Mouse (Mus musculus): ENCODE measurements around the gene Rfwd3.
"Not testable (repeated sequence)": the region's sequence is repeated elsewhere in the genome, so short reads cannot be mapped to it uniquely, and the experiment has no call there.

Gene Rfwd3

GRCm38 (mm10) chr8:111285603-111286002 is 14.4 kb downstream of the Rfwd3 start:
- DNase-seq (ENCODE audit: low spot score): no peak

DNA sequence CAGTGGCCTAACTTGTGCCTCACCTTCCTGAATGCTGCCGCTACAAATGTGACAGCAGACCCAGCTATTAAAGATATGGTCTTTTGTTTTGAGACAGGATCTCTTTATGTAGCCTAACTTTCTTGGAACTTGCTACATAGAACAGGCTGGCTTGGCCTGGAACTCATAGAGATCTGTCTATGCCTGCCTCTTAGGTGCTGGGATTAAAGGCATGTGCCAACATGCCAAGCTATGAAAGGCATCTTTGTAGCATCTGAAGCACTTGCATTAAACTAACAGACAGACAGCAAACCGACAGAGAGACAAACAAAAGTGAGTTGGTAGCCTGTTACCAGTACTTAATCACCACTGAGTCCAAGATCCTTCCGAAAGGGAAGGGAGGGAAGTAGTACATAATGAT is 17.9 kb downstream of the Rfwd3 start:
- DNase-seq (ENCODE audit: low spot score): no peak

GRCm38 (mm10) chr8:111268277-111268676 is 31.7 kb downstream of the Rfwd3 start:
- DNase-seq (ENCODE audit: low spot score): no peak

DNA sequence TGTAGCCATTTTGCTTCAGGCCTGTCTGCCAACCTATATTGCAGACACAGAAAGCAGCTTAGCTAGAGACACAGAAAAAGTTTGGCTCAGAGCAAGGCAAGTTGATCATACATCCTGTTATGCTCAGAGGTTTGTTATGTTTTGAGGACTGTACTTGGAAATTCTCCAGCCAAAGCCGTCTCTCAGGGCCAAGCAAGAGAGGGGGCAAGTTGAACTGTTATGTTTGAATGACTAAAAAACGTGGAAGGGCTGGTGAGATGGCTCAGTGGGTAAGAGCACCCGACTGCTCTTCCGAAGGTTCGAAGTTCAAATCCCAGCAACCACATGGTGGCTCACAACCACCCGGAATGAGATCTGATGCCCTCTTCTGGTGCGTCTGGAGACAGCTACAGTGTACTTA is 33.9 kb downstream of the Rfwd3 start:
- not testable (repeated sequence) for DNase-seq (ENCODE audit: low spot score)

- DNase-seq (ENCODE audit: low spot score): no peak
Observed at GRCm38 (mm10) chr8:111264693-111265220, 35.3 kb downstream of the Rfwd3 start.

GRCm38 (mm10) chr8:111261981-111262381 is 38.0 kb downstream of the Rfwd3 start:
- DNase-seq (ENCODE audit: low spot score): no peak

- DNase-seq (ENCODE audit: low spot score): no peak
Observed at GRCm38 (mm10) chr8:111260251-111260650, 39.8 kb downstream of the Rfwd3 start.

DNA sequence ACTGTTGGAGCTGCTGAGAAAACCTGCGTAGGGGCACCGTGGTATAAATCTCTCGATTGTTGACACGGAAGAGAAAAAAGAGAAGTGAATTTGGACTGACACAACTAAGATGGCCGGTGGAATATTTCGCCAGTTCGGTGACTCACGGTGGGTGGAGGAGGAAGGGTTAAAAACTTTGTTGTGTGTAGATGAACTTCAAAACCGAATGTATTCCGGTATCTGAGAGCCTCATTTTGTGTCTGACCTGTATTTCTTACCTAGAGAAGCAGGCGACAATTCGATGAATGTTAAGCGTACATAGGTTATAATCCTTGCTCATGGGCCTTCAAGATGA is 40.6 kb downstream of the Rfwd3 start:
- no peak for DNase-seq (ENCODE audit: low spot score)

DNA sequence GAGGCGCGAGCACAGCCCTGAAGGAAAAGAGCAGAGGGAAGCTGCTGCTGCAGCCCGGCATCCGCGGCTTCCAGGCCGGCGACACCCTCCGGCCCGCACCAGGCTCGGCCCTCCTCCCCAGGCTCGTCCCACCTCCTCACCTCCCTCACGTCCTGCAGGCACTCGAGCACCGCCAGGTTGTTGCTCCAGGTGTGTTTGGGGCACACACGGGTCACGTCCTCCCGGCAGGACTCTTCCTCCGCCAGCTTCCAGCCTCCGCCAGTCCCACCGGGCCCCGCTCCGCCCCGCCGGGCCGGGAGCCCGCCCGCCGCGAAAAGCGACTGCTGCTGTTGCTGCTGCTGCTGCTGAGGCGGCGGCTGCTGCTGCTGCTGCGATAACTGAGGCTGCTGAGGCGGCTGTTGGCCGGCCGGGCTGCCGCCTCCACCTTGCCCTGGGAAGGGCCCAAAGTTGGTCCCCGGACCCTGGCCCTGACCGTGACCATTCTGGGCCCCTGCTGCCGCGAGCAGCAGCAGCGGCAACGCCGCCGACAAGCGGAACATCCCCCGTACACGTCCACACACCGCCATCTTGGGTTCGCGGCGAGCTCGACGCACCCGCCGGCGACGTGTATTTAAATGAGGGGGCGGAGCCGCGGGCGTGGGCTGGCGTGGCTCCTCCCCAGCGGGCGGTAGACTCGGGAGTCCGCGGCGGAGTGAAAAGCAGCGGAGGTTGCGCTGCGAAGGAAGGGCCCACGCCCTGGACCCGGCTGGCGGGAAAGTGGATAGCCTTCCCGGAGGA is 41.2 kb downstream of the Rfwd3 start, which contains the start of gene Glg1:
TSS of gene Glg1 (minus strand) at position 586 of the 777 bp plus-strand sequence.
- DNase-seq (ENCODE audit: low spot score): peak; percentile 78

DNA sequence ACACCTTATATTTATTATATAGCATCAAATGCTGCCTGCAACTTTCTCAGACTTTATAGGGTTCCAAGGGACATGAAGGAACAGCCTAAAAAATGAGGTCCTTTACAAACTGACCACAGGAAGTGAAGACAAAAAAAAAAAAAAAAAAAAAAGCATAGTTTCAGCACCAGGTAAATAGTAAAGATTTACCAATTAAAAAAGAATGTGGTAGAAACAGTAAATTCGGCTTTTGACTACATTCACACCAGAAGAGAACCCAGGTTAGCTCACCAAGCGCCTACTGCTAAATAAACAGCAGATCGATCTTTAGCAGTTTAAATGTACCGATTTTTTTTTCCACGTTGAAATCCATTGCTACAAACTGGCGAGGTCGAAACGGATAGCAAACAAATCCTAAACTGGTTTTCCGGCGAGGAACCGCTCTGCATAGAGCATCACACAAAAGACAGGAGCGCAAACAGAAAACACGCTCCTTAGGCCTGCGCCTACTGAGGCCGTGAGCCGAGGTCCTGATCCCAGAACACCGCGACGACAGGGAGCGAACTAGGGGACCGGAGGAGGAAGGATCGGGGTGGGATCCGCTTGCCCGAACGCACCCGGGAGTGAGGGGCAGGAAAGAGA is 41.9 kb downstream of the Rfwd3 start:
- peak; percentile 10 for DNase-seq (ENCODE audit: low spot score)

- no peak for DNase-seq (ENCODE audit: low spot score)
Observed at GRCm38 (mm10) chr8:111252487-111253112, 47.4 kb downstream of the Rfwd3 start.

DNA sequence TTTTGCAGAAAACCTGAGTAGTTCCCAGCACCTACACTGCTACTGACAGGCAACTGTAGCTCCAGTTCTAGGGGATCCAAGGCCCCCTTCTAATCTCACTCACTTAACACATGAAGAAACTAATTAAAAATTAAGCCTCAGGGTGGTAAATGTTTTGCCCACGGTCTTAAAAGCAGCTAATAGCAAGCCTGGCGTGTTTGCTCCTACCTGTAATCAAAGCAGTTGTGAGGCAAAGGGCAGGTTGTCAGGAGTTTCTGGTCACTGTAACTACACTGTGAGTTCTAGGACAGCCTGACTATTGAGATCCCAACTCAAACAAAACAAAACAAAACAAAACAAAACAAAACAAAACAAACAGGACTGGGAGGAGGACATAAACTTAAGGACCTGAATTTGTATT is 49.9 kb downstream of the Rfwd3 start:
- DNase-seq (ENCODE audit: low spot score): no peak

GRCm38 (mm10) chr8:111248136-111248535 is 51.9 kb downstream of the Rfwd3 start:
- DNase-seq (ENCODE audit: low spot score): no peak

DNA sequence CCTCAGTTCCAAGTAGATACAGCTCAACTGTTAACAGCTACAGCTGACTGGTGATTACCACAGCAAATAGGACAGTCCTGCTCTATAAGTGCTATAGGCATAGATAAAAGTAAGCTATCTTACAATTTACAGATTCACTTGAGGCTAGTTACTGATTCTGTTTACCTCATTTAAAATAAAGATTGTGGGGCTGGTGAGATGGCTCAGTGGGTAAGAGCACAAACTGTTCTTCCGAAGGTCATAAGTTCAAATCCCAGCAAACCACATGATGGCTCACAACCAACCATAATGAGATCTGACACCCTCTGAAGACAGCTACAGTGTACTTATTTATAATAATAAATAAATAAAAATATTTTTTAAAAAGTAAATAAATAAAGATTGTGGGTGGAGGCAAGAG is 53.2 kb downstream of the Rfwd3 start:
- DNase-seq (ENCODE audit: low spot score): not testable (repeated sequence)

DNA sequence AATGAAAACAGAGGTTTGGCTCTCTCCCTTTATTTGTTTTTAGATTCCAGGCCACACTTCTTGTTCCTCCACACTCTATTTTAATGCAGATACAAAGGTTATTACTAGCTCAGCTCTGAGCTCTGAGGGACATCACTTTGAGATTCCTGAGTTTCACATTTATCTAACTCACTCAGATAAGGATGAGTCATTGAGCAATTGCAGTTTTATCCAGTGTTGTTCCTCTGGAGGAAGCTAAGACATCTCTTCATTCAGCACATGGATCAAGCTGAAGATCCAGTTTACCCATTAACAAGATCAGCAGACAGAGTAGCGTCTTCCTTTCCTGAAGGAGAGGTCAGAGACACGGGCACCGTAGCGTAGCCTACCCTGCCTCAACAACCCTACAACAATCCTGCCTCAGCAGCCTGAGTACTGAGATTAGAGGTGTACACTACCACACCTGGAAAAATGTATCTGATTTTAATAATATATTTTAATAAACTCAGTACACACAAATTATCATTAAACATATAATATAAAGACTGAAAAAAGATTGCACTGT is 53.7 kb downstream of the Rfwd3 start:
- no peak for DNase-seq (ENCODE audit: low spot score)

DNA sequence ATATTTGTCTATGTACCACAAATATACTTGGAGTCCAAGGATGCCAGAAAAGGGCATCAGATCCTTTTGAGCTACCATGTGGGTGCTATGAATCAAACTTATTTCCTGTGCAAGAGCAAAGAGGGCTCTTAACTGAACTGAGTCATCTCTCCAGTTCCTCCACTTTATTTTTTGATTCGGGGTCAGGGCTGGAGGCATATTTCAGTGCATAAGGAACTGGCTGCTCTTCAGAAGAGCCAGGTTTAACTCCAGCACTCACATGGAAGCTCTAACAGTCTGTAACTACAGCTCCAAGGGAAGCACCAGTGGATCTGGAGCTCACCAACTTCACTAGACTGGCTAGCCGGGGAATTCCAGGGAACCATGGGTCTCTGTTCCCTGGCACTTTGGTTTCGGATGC is 62.7 kb downstream of the Rfwd3 start:
- no peak for DNase-seq (ENCODE audit: low spot score)

DNA sequence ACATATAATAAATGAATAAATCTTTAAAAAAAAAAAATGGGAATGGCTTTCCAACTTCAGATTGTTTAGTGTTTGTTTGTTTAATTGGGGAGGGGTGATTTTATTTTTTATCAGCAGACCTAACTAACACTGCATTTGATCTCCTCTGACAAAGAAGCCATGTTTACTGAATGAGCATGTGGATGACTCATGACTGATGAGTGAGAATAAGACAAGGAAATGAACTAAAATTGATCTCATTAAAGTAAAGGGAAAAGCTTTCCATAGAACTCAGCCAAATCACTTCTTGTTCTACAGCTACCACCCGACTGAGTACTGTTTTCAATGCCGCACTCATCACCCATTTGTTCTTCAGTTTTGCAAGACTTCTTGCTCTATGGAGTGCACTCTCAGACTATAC is 66.3 kb downstream of the Rfwd3 start:
- no peak for DNase-seq (ENCODE audit: low spot score)

DNA sequence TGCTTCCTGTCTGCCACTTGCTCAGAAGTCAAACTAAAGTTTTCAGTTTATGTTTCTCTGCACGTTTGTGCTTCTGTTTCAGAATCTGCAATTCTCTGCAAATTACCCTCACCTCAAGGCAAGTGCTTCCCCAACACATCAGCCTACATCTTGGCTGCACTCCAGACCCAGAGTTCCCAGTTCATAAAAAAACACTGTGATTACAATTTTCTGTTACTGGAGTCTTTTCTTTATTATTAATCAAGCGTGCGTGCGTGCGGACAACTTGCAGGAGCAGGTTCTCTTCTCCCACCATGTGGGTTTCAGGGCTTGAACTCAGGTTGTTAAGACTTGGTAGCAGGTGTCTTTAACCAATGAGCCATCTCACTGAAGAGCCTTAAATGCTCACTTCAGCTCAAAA is 75.9 kb downstream of the Rfwd3 start:
- no peak for DNase-seq (ENCODE audit: low spot score)

All from layer of hippocampus, adult 9-10 months (tissue).